Mouse (Mus musculus) layer of hippocampus, adult 8-10 months (tissue): Measurements from ENCODE around the gene Nfkbiz. TPM values are rescaled to one million over a fixed set of nuclear protein-coding genes. Genes with fewer than 3 reads are reported as not detected.

Experiments used
- DNase-seq, 2 experiments: peaks; one replicate each; pipeline ENCODE4 v3.0.0; 2022; ENCODE audit warnings: low spot score in 2 of 2
- total RNA-seq, 4 experiments: library from RNA; stranded (reverse); gene quantifications; 2 replicates each; pipeline ENCODE4 v1.2.4; 2022

The Nfkbiz gene
- total RNA-seq, 4 experiments from 2014 or later, result 6.2 to 7.2 (median 6.5) TPM

DNA sequence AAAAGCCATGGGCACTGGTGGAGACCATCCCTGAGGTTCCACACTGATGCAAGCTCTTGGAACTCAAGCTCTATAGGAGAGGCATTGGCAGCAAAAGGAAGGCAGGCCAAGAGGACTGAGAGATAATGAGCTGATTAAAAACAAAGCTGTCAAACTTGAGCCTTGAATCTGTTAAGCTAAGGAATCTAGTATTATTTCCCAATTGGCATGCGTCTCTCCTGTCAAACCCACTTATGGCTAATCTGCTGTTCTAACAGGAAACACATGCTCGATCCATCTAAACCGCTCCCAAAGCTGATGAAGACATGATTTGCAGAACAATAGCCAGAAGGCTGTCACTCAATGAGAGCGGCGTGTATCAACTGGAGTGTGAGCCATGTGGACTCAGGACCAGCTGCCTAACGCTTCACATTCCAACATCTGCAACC, 31.2 kb downstream of the Nfkbiz start:
- DNase-seq, result peak; percentile 24 to 35

- no peak for DNase-seq
These were observed 33.9 kb downstream of the Nfkbiz start for GRCm38 (mm10) chr16:55804799-55805198.

- DNase-seq, result no peak
These were observed 37.1 kb downstream of the Nfkbiz start for GRCm38 (mm10) chr16:55801629-55802028.

DNA sequence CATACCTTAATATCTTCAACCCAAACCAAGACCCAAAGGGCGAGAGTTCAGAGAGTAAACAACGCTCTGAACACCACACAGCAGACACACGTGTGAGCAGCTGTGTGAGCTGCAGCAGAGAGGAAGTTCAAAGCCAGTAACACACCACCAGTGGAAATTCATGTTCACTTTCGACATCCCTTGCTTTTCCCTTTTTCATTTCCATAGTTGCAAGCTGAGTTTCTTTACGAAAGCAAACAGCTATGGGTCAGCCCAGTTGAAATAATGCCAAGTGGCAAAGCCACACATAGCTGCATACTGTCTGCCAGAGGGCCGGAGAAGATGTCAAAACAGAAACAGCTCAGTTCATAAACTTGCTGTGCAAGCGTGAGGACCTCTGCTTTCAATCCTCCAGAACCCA, 39.9 kb downstream of the Nfkbiz start:
- DNase-seq, result no peak

- DNase-seq, result no peak
These were observed 48.4 kb downstream of the Nfkbiz start for GRCm38 (mm10) chr16:55790326-55790725.

DNA sequence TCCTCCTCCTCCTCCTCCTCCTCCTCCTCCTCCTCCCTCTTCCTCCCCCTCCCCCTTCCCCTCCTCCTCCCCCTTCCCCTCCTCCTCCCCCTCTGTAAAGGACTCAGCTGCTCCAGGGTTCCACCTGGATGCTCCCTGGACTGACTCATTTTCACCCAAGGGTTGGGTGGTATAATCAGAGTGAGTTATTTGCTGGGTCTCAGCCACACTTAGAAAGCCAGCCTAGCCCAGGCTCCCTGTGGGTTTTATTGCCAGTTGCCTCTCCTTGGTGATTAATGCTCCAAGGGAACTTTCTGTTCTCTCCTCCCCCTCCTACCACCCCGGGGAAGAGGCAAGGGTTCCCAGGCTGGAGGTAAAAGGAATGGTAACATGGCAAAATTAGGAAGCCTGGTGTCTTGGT, 49.4 kb downstream of the Nfkbiz start:
- no peak for DNase-seq

GRCm38 (mm10) chr16:55788671-55789070, 50.0 kb downstream of the Nfkbiz start:
- no peak for DNase-seq

- no peak for DNase-seq
These were observed 51.2 kb downstream of the Nfkbiz start for GRCm38 (mm10) chr16:55787385-55788072.

- no peak for DNase-seq
These were observed 54.3 kb downstream of the Nfkbiz start for GRCm38 (mm10) chr16:55784379-55784778.

GRCm38 (mm10) chr16:55783923-55784322, 54.8 kb downstream of the Nfkbiz start:
- no peak for DNase-seq

- DNase-seq, result no peak
These were observed 55.8 kb downstream of the Nfkbiz start for GRCm38 (mm10) chr16:55782911-55783310.

- no peak for DNase-seq
These were observed 56.9 kb downstream of the Nfkbiz start for GRCm38 (mm10) chr16:55781809-55782208.

DNA sequence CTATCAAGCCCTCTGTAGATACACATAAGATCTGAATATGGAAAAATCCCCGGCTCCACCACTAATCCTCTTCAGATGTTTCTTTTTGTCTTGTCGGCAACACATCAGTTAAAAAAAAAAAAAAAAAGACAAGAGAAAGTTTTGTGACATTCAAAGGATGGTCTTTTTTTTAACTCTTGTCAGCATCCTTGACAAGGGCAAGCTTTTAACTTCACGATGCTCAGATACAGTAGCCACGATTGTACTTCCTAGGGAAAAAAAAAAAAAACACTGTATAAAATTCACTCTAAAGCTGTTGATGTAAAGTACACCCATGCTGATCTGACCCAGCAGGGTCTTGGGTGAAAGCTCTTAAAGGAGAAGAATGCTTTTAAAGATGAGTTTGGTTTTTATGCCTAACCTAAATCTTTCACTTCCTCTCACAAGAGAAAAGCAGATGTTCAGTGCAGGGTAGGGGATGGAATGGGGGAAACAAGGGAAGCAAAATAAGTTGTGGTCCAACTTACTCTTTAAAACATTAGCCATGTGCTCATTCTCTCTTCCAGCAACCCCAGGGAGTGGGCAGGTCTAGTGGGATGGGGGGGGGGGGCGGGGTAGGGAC, 57.6 kb downstream of the Nfkbiz start:
- DNase-seq, result no peak

GRCm38 (mm10) chr16:55776329-55776728, 62.4 kb downstream of the Nfkbiz start:
- no peak for DNase-seq

- DNase-seq, result no peak
These were observed 68.5 kb downstream of the Nfkbiz start for GRCm38 (mm10) chr16:55770247-55770646.

Other genes starting within 250 kb of the Nfkbiz start
- 10 to 100 TPM; 12.6 to 13.0 (median 12.8) TPM for gene Nxpe3, start 56.4 kb upstream of the Nfkbiz start, total RNA-seq
- gene Cep97, start 96.0 kb upstream of the Nfkbiz start, total RNA-seq, result 10 to 100 TPM; 16.4 to 21.1 (median 18.9) TPM
- 100 to 1,000 TPM; 327 to 441 (median 373) TPM for gene Rpl24, start 127.4 kb upstream of the Nfkbiz start, total RNA-seq
- 10 to 100 TPM; 45.7 to 56.3 (median 50.5) TPM for gene Zbtb11, start 135.0 kb upstream of the Nfkbiz start, total RNA-seq
- 100 to 1,000 TPM; 165 to 177 (median 172) TPM for gene Pcnp, start 190.8 kb upstream of the Nfkbiz start, total RNA-seq
- gene Trmt10c, start 198.9 kb upstream of the Nfkbiz start, total RNA-seq, result 10 to 100 TPM in 3 of 4 experiments, 1 to 10 TPM in 1; 7.8 to 10.6 (median 10.1) TPM
- gene Senp7, start 209.4 kb upstream of the Nfkbiz start, total RNA-seq, result 10 to 100 TPM; 46.4 to 57.0 (median 52.0) TPM